Mouse (Mus musculus) intestine, postnatal 0 days (tissue): Measurements from ENCODE around the gene Nectin4. TPM values are rescaled to one million over a fixed set of nuclear protein-coding genes. Genes with fewer than 3 reads are reported as not detected.

ENCODE experiments used
- ATAC-seq: fragments of 200-750 bp; cut with Nextera tagmentation; 2 replicates; pipeline ENCODE4 v1.8.0; 2017; ENCODE audit warnings: mild to moderate bottlenecking, moderate TSS enrichment, moderate library complexity
- H3K27ac ChIP-seq: fragments of 300-500 bp; sonication (generic); 2 replicates; pipeline ENCODE4 v1.5.1; 2014; ENCODE audit warnings: mild to moderate bottlenecking, low read depth, low read length, moderate library complexity
- H3K27me3 ChIP-seq: fragments of 300-500 bp; sonication (generic); replicated peaks from 2 replicates; pipeline ENCODE4 v1.6.1; 2014; ENCODE audit warnings: low read length, mixed read lengths; ENCODE audit not compliant: control insufficient read depth, insufficient read depth
- H3K36me3 ChIP-seq: fragments of 300-500 bp; sonication (generic); 2 replicates; pipeline ENCODE4 v1.6.1; 2014; ENCODE audit warnings: mild to moderate bottlenecking, moderate library complexity; ENCODE audit not compliant: control insufficient read depth, insufficient read depth
- H3K4me1 ChIP-seq: fragments of 300-500 bp; sonication (generic); replicated peaks from 2 replicates; pipeline ENCODE4 v1.6.1; 2014; ENCODE audit warnings: antibody characterized with exemption, low read length, mixed read lengths; ENCODE audit not compliant: control insufficient read depth, insufficient read depth
- H3K4me2 ChIP-seq: fragments of 300-500 bp; sonication (generic); replicated peaks from 2 replicates; pipeline ENCODE4 v1.6.1; 2014; ENCODE audit warnings: low read depth, mild to moderate bottlenecking, moderate library complexity
- H3K4me3 ChIP-seq: fragments of 300-500 bp; sonication (generic); 2 replicates; pipeline ENCODE4 v1.5.1; 2014; ENCODE audit warnings: low read depth, low read length
- H3K9ac ChIP-seq: fragments of 300-500 bp; sonication (generic); 2 replicates; pipeline ENCODE4 v1.6.1; 2014; ENCODE audit warnings: mild to moderate bottlenecking, low read depth, low read length
- H3K9me3 ChIP-seq: fragments of 300-500 bp; sonication (generic); 2 replicates; pipeline ENCODE4 v1.6.1; 2016; ENCODE audit warnings: mixed run types; ENCODE audit not compliant: control insufficient read depth
- CTCF ChIP-seq: sonication (generic); IDR thresholded peaks from 2 replicates; pipeline ENCODE4 v1.5.1; 2016; ENCODE audit warnings: low read depth, mild to moderate bottlenecking, control low read depth, antibody characterized with exemption, moderate library complexity
- WGBS: fragments of 180-500 bp; shearing (Covaris S2); extraction: QIAGEN DNeasy Blood & Tissue Kit; methylation state at CpG from one replicate; pipeline ENCODE4 v1.1.7; 2014; 5-methylcytosine and 5-hydroxymethylcytosine counted together
- polyA plus RNA-seq: library from polyadenylated mRNA; unstranded; fragments of >200 nt; fragmentation: Nextera tagmentation; extraction: Ambion mirVana; gene quantifications from 2 replicates; pipeline ENCODE4 v1.2.1, GENCODE M21; 2015

Gene Nectin4
- polyA plus RNA-seq, 1 experiment from 2014 or later, result 0.48 TPM

- Histone ChIP-seq H3K4me2 (no peak overlapping the region), H3K9ac (no peak overlapping the region), H3K9me3 (no peaks in the 10 kb centered on the region), H3K4me3 (no peak overlapping the region), H3K27me3 (peaks cover 5% of the 10 kb centered on the region; the same call in 1 of the 2 replicates), H3K36me3 (no peaks in the 10 kb centered on the region), H3K4me1 (peaks cover 5% of the 10 kb centered on the region; the same call in 1 of the 2 replicates), H3K27ac (no peak overlapping the region)
- ATAC-seq, result no peak
- no peak for TF ChIP-seq CTCF
- 87% methylated on average over 11 of the region's 11 CpGs for WGBS
These were observed 12.3 kb downstream of the Nectin4 start for GRCm38 (mm10) chr1:171382096-171382620.

DNA sequence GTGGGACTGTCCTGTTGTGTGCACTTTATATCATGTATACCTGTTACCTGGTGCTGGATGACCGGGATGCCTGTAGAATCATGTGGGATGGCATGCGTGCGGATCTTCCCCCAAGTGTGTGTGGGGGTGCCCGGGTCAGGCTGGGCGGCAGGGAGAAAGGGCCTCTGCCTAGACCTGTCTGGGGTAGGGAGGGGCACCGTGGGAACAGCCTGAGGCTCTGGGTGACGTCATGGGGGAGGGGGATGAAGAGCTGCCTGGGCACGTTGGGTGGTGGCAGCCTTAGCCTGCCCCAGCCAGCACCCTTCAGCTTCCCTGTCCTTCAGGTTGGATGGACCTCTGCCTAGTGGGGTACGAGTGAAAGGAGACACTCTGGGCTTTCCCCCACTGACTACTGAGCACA is 14.5 kb downstream of the Nectin4 start:
- no peak for TF ChIP-seq CTCF
- ATAC-seq, result no peak
- Histone ChIP-seq H3K27ac (no peak overlapping the region), H3K36me3 (no peaks in the 10 kb centered on the region), H3K4me1 (peaks cover 5% of the 10 kb centered on the region; the same call in 1 of the 2 replicates), H3K4me3 (no peak overlapping the region), H3K9me3 (no peaks in the 10 kb centered on the region), H3K27me3 (peaks cover 5% of the 10 kb centered on the region; the same call in 1 of the 2 replicates), H3K9ac (no peak overlapping the region), H3K4me2 (no peak overlapping the region)
- 64% methylated on average over 9 of the region's 9 CpGs for WGBS

DNA sequence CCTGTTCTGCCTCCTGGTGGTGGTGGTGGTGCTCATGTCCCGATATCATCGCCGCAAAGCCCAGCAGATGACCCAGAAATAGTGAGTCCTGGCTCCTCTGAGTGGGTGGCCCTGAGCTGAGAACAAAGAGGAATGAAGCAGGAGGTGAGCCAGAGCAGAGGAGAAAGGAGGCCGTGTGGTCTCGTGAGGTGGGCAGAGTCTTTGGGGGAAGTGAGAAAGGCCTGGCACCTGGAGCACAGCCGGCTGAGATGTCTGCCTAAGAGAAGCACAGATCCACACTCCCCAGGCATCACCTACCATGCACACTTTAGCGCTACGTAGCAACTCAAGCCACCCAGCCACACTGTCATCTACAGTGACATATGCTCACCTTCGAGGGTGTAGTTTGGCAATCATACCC is 15.3 kb downstream of the Nectin4 start:
- Histone ChIP-seq H3K4me2 (no peak overlapping the region), H3K36me3 (no peaks in the 10 kb centered on the region), H3K27me3 (peaks cover 5% of the 10 kb centered on the region; the same call in 1 of the 2 replicates), H3K9ac (no peak overlapping the region), H3K9me3 (no peaks in the 10 kb centered on the region), H3K27ac (no peak overlapping the region), H3K4me1 (0 out of 2 replicates have a peak, but pooled peaks cover under 1% of the 10 kb centered on the region), H3K4me3 (no peak overlapping the region)
- ATAC-seq, result no peak
- TF ChIP-seq CTCF, result peak; percentile 46; the same call in 1 of the 2 replicates
- WGBS, result 69% methylated on average over 9 of the region's 9 CpGs

DNA sequence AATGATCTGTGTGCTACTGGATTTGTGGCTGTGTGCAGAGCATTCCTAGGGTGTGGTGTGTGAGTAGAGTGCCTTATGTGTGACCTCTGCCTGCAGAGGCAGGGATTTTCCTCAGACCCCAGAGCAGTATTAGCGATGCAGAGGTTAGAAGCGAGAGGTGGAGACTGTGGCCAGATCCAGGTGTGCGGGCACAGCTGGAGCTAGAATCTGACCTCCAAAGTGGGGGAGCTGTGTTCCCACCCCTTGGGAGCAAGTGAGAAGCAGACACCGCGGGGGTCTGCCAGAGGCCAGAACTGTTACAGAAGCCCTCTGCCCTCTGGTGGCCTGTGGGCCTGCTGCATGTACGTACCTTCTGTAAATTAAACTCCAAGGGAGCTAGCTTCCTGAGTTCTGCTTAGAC is 17.2 kb downstream of the Nectin4 start:
- ATAC-seq, result no peak
- no peaks in the 10 kb centered on the region for H3K9me3 ChIP-seq
- no peak overlapping the region for H3K4me3 ChIP-seq
- H3K27ac ChIP-seq, result no peak overlapping the region
- no peak overlapping the region for H3K9ac ChIP-seq
- H3K27me3 ChIP-seq, result no peaks in the 10 kb centered on the region
- no peaks in the 10 kb centered on the region for H3K4me1 ChIP-seq
- no peak overlapping the region for H3K4me2 ChIP-seq
- 42% methylated on average over 6 of the region's 6 CpGs for WGBS
- peak; percentile 64 for TF ChIP-seq CTCF
- no peaks in the 10 kb centered on the region for H3K36me3 ChIP-seq

- no peak for ATAC-seq
- Histone ChIP-seq H3K27me3 (no peaks in the 10 kb centered on the region), H3K4me2 (no peak within 1 kb of the TSS), H3K9ac (no peak within 1 kb of the TSS), H3K4me1 (no peaks in the 10 kb centered on the region), H3K36me3 (no peaks in the 10 kb centered on the region), H3K9me3 (no peaks in the 10 kb centered on the region), H3K4me3 (no peak within 1 kb of the TSS), H3K27ac (no peak within 1 kb of the TSS)
- TF ChIP-seq CTCF, result no peak
- 76% methylated on average over 15 of the region's 15 CpGs for WGBS
These were observed 18.6 kb downstream of the Nectin4 start, which contains the start of gene Arhgap30 for GRCm38 (mm10) chr1:171388376-171389102. Arhgap30 (plus strand) TSS chr1:171388954.

GRCm38 (mm10) chr1:171390101-171390500 is 20.2 kb downstream of the Nectin4 start:
- 58% methylated on average over 4 of the region's 4 CpGs for WGBS
- no peaks in the 10 kb centered on the region for H3K36me3 ChIP-seq
- H3K9ac ChIP-seq, result no peak overlapping the region
- no peak overlapping the region for H3K4me3 ChIP-seq
- no peak overlapping the region for H3K4me2 ChIP-seq
- H3K4me1 ChIP-seq, result no peaks in the 10 kb centered on the region
- H3K27me3 ChIP-seq, result no peaks in the 10 kb centered on the region
- 0 out of 2 replicates have a peak, but pooled peaks have one; percentile 42 for ATAC-seq
- H3K27ac ChIP-seq, result no peak overlapping the region; the same call in 1 of the 2 replicates
- H3K9me3 ChIP-seq, result no peaks in the 10 kb centered on the region
- no peak for TF ChIP-seq CTCF
